Mouse (Mus musculus) testis, adult 2 months (tissue): Measurements from ENCODE around the gene Gm10696. TPM values are rescaled to one million over a fixed set of nuclear protein-coding genes. Genes with fewer than 3 reads are reported as not detected.
"Not testable (repeated sequence)": the region's sequence is repeated elsewhere in the genome, so short reads cannot be mapped to it uniquely, and the experiment has no call there.

Experiments used
- H3K27ac ChIP-seq: fragments of 200-500 bp; 2 replicates; pipeline ENCODE4 v1.5.1; 2012; ENCODE audit warnings: low read depth, low read length; ENCODE audit not compliant: control insufficient read depth, insufficient read depth
- H3K27me3 ChIP-seq: fragments of 200-500 bp; 2 replicates; pipeline ENCODE4 v1.6.1; 2012; ENCODE audit warnings: mild to moderate bottlenecking, low read length, moderate library complexity; ENCODE audit not compliant: control insufficient read depth, insufficient read depth
- H3K36me3 ChIP-seq: fragments of 200-500 bp; 2 replicates; pipeline ENCODE4 v1.6.1; 2012; ENCODE audit warnings: mild to moderate bottlenecking, low read length; ENCODE audit not compliant: control insufficient read depth, insufficient read depth
- H3K4me1 ChIP-seq: fragments of 200-500 bp; 2 replicates; pipeline ENCODE4 v1.6.1; 2012; ENCODE audit warnings: low read length; ENCODE audit not compliant: control insufficient read depth, insufficient read depth
- H3K4me3 ChIP-seq: fragments of 200-500 bp; 2 replicates; pipeline ENCODE4 v1.5.1; 2012; ENCODE audit warnings: low read depth, mild to moderate bottlenecking, low read length, moderate library complexity, mixed read lengths; ENCODE audit not compliant: control insufficient read depth
- polyA plus RNA-seq: library from polyadenylated mRNA; depleted of rRNA; stranded (reverse); fragments of >200 nt; gene quantifications from 2 replicates; pipeline ENCODE4 v1.2.3, GENCODE M21; 2012; rRNA removed

The Gm10696 gene
- not detected in 2 replicates for polyA plus RNA-seq

- not testable (repeated sequence) for H3K36me3 ChIP-seq, H3K4me1 ChIP-seq, H3K4me3 ChIP-seq, H3K27ac ChIP-seq, H3K27me3 ChIP-seq
Observed at GRCm38 (mm10) chr3:94178093-94178492, at the start of gene Gm10696. TSS of gene Gm10696 (minus strand) at chr3:94178193.

- not testable (repeated sequence) for H3K27ac ChIP-seq, H3K4me3 ChIP-seq, H3K36me3 ChIP-seq, H3K4me1 ChIP-seq, H3K27me3 ChIP-seq
Observed at GRCm38 (mm10) chr3:94196414-94196813, 18.4 kb upstream of the Gm10696 start, which contains the start of gene Gm5286. TSS of gene Gm5286 (plus strand) at chr3:94196714.

GRCm38 (mm10) chr3:94167351-94167750 is 10.6 kb downstream of the Gm10696 start:
- H3K27me3 ChIP-seq, H3K36me3 ChIP-seq, H3K27ac ChIP-seq, H3K4me1 ChIP-seq, H3K4me3 ChIP-seq: not testable (repeated sequence)

Other genes with a start within 250 kb of the Gm10696 start
- not detected in 2 replicates for gene Gm9117, start 234.7 kb downstream of the Gm10696 start, polyA plus RNA-seq
- gene Tdpoz5, start 216.9 kb downstream of the Gm10696 start, polyA plus RNA-seq, result not detected in 2 replicates
- gene Gm9125, start 123.3 kb downstream of the Gm10696 start, polyA plus RNA-seq, result not detected in 2 replicates
- gene Gm10697, start 105.5 kb downstream of the Gm10696 start, polyA plus RNA-seq, result not detected in 2 replicates
- 0.14 and 0.16 TPM in 2 replicates for gene Gm5286, start 18.5 kb upstream of the Gm10696 start, polyA plus RNA-seq
- gene Gm4778, start 85.8 kb upstream of the Gm10696 start, polyA plus RNA-seq, result not detected in 2 replicates
- gene Them4, start 131.9 kb upstream of the Gm10696 start, polyA plus RNA-seq, result 7.3 and 9.0 TPM in 2 replicates
- 0.11 TPM in 1 of 2 replicates, not detected in the other for gene Them5, start 163.9 kb upstream of the Gm10696 start, polyA plus RNA-seq
- gene C2cd4d, start 184.2 kb upstream of the Gm10696 start, polyA plus RNA-seq, result 0.23 and 0.41 TPM in 2 replicates
- gene Rorc, start 194.6 kb upstream of the Gm10696 start, polyA plus RNA-seq, result 1.3 and 1.5 TPM in 2 replicates
- gene Lingo4, start 220.3 kb upstream of the Gm10696 start, polyA plus RNA-seq, result not detected in 2 replicates
- gene Tdrkh, start 235.1 kb upstream of the Gm10696 start, polyA plus RNA-seq, result 5.5 and 8.9 TPM in 2 replicates